Mouse (Mus musculus): ENCODE results near the gene Retreg2. TPM values are rescaled to one million over a fixed set of nuclear protein-coding genes. Genes with fewer than 3 reads are reported as not detected.

The Retreg2 gene
- polyA plus RNA-seq, 1 experiment from 2014 or later, result 47.3 TPM

DNA sequence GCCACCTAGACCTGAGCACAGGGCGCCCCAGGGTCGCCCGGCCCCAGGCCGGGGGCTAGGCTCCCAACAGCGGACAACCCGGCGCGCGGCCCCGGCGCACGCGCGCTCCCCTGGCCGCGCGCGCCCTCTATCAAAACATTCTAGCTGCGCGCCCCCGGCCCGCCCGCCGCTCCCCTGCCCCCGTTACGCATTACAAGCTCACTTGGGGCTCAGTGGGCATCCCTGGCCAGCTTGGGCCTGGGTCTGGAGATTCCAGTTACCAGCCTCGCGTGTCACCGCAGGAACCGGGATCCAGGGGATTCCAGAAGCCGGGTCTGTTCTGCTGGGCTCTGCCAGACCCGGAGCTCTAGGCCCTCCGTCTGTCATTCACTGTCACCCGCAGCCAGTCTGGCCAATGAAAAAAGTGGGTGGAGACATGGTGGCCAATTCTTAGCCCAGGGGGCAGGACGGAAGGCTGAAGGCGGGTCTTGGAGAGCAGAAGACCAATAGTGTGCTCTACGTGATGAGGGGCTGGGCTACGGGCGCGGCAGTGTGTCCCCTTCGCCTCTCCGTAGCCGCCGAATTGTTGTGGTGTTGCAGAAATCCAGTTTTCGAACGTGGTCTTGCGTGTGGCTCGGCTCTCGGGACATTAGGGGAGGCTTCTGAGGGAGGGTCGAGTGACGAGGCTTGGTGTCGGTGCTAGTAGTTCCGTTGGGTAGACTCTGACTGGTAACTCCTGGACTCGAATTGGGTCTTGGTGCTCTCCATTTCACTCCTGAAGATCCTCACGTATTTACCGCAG, 49.2 kb downstream of the Retreg2 start, which contains the start of the genes Ankzf1 and Atg9a:
TSS of gene Ankzf1 (plus strand) at position 530 of the 781 bp plus-strand sequence.
TSS of gene Atg9a (minus strand) at position 575 of the 781 bp plus-strand sequence.
- H3K4me3 ChIP-seq (replicated peaks), result peak within 1 kb of the TSS; percentile 87
- WGBS (ENCODE audit: insufficient replicate concordance), result 1% methylated on average over 56 of the region's 56 CpGs
- H3K36me3 ChIP-seq, result peaks cover 55% of the 10 kb centered on the region
- no peaks in the 10 kb centered on the region for H3K27me3 ChIP-seq
- peak within 1 kb of the TSS; percentile 97 for H3K9ac ChIP-seq
- no peaks in the 10 kb centered on the region for H3K9me3 ChIP-seq (replicated peaks)
- DNase-seq (peak; percentile 98), ATAC-seq (ENCODE audit: low read depth) (peak; percentile 98)
- peaks cover 51% of the 10 kb centered on the region for H3K4me1 ChIP-seq (replicated peaks)
- H3K4me2 ChIP-seq, result peak within 1 kb of the TSS; percentile 94
- H3K27ac ChIP-seq, result peak within 1 kb of the TSS; percentile 97

DNA sequence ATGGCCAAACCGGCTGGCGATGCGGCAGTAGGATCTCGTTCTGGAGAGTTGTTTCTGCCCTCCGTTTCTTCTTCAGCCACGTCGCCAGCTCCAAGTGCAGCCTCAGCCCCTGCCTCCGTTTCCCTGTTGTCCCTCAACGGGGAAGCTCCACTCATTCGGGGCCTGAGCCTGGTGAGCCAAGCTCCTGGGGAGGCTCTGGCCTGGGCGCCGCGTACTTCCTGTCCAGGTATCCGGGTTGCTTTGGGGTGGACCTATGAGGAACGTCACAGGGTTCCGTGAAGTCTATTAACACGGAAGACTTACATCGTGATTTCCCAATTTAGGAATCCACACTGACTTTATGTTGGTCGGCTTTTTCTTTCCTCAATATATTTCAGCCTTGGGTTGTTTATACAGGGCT, 49.9 kb downstream of the Retreg2 start:
- Histone ChIP-seq H3K36me3 (peaks cover 50% of the 10 kb centered on the region), H3K4me2 (peak overlapping the region; percentile 94), H3K27ac (peak overlapping the region; percentile 97), H3K9ac (peak overlapping the region; percentile 86), H3K27me3 (no peaks in the 10 kb centered on the region), H3K9me3 (replicated peaks) (no peaks in the 10 kb centered on the region), H3K4me1 (replicated peaks) (peaks cover 51% of the 10 kb centered on the region), H3K4me3 (replicated peaks) (peak overlapping the region; percentile 87)
- peak; percentile 30; the same call in 1 of the 2 replicates for ATAC-seq (ENCODE audit: low read depth)
- peak; percentile 55 for DNase-seq
- WGBS (ENCODE audit: insufficient replicate concordance), result under 1% methylated on average over 19 of the region's 19 CpGs

Other genes starting within 250 kb of the Retreg2 start
- not detected in 2 replicates for gene Cryba2, start 249.6 kb upstream of the Retreg2 start, polyA plus RNA-seq (2015; fragmentation: Nextera tagmentation; extraction: Ambion mirVana)
- gene Cfap65, start 207.2 kb upstream of the Retreg2 start, polyA plus RNA-seq (2015; fragmentation: Nextera tagmentation; extraction: Ambion mirVana), result not detected in 2 replicates
- 1.3 and 1.6 TPM in 2 replicates for gene Ihh, start 191.1 kb upstream of the Retreg2 start, polyA plus RNA-seq (2015; fragmentation: Nextera tagmentation; extraction: Ambion mirVana)
- gene Nhej1, start 17.6 kb upstream of the Retreg2 start, polyA plus RNA-seq (2015; fragmentation: Nextera tagmentation; extraction: Ambion mirVana), result 5.5 and 6.4 TPM in 2 replicates
- 0.85 and 1.1 TPM in 2 replicates for gene Slc23a3, start 8.9 kb upstream of the Retreg2 start, polyA plus RNA-seq (2015; fragmentation: Nextera tagmentation; extraction: Ambion mirVana)
- gene Cnppd1, start 67 bp upstream of the Retreg2 start, polyA plus RNA-seq (2015; fragmentation: Nextera tagmentation; extraction: Ambion mirVana), result 45.7 and 46.9 TPM in 2 replicates
- 40.0 and 44.7 TPM in 2 replicates for gene Zfand2b, start 25.9 kb downstream of the Retreg2 start, polyA plus RNA-seq (2015; fragmentation: Nextera tagmentation; extraction: Ambion mirVana)
- gene Abcb6, start 37.6 kb downstream of the Retreg2 start, polyA plus RNA-seq (2015; fragmentation: Nextera tagmentation; extraction: Ambion mirVana), result 69.9 and 77.9 TPM in 2 replicates
- gene Ankzf1, start 49.4 kb downstream of the Retreg2 start, polyA plus RNA-seq (2015; fragmentation: Nextera tagmentation; extraction: Ambion mirVana), result 9.3 and 9.9 TPM in 2 replicates
- 18.2 and 21.0 TPM in 2 replicates for gene Atg9a, start 49.4 kb downstream of the Retreg2 start, polyA plus RNA-seq (2015; fragmentation: Nextera tagmentation; extraction: Ambion mirVana)
- gene Glb1l, start 68.0 kb downstream of the Retreg2 start, polyA plus RNA-seq (2015; fragmentation: Nextera tagmentation; extraction: Ambion mirVana), result 3.8 and 5.0 TPM in 2 replicates
- 90.7 and 90.8 TPM in 2 replicates for gene Stk16, start 68.1 kb downstream of the Retreg2 start, polyA plus RNA-seq (2015; fragmentation: Nextera tagmentation; extraction: Ambion mirVana)
- gene Tuba4a, start 77.1 kb downstream of the Retreg2 start, polyA plus RNA-seq (2015; fragmentation: Nextera tagmentation; extraction: Ambion mirVana), result 456 and 508 TPM in 2 replicates
- gene A630095N17Rik, start 89.3 kb downstream of the Retreg2 start, polyA plus RNA-seq (2015; fragmentation: Nextera tagmentation; extraction: Ambion mirVana), result not detected in 2 replicates
- 31.2 and 34.7 TPM in 2 replicates for gene Dnajb2, start 93.6 kb downstream of the Retreg2 start, polyA plus RNA-seq (2015; fragmentation: Nextera tagmentation; extraction: Ambion mirVana)
- gene Ptprn, start 121.7 kb downstream of the Retreg2 start, polyA plus RNA-seq (2015; fragmentation: Nextera tagmentation; extraction: Ambion mirVana), result 0.17 and 0.24 TPM in 2 replicates
- gene Resp18, start 135.6 kb downstream of the Retreg2 start, polyA plus RNA-seq (2015; fragmentation: Nextera tagmentation; extraction: Ambion mirVana), result not detected in 2 replicates
- gene Dnpep, start 175.2 kb downstream of the Retreg2 start, polyA plus RNA-seq (2015; fragmentation: Nextera tagmentation; extraction: Ambion mirVana), result 53.1 and 58.0 TPM in 2 replicates
- 5.0 and 5.1 TPM in 2 replicates for gene Des, start 217.6 kb downstream of the Retreg2 start, polyA plus RNA-seq (2015; fragmentation: Nextera tagmentation; extraction: Ambion mirVana)
- 10.3 and 10.7 TPM in 2 replicates for gene Speg, start 232.5 kb downstream of the Retreg2 start, polyA plus RNA-seq (2015; fragmentation: Nextera tagmentation; extraction: Ambion mirVana)